Mouse (Mus musculus) megakaryocyte, embryonic 14.5 days (primary cell): ENCODE measurements at regions not wholly inside any gene's neighbourhood (a gene's known extent, or its start where the extent isn't known, plus 50 kb on each side); places are given as distances from the start of the nearest gene placed in this dataset.

Source experiments
- H3K27me3 ChIP-seq: replicated peaks from 2 replicates; pipeline ENCODE3; 2012; ENCODE audit warnings: inconsistent platforms
- H3K36me3 ChIP-seq: replicated peaks from 2 replicates; pipeline ENCODE3; 2012; ENCODE audit warnings: low read length, inconsistent platforms, mixed read lengths
- H3K4me1 ChIP-seq: 2 replicates; pipeline ENCODE4 v1.6.1; 2012; ENCODE audit warnings: inconsistent platforms
- H3K4me3 ChIP-seq: replicated peaks from 2 replicates; pipeline ENCODE3; 2012; ENCODE audit warnings: moderate library complexity, mild to moderate bottlenecking, inconsistent platforms
- H3K9me3 ChIP-seq: 2 replicates; pipeline ENCODE4 v1.6.1; 2012; ENCODE audit warnings: inconsistent platforms
- FLI1 ChIP-seq: IDR thresholded peaks from 2 replicates; pipeline ENCODE4 v1.6.1; 2012; ENCODE audit warnings: low read length, inconsistent platforms, mixed read lengths
- GATA1 ChIP-seq: IDR thresholded peaks from 3 replicates; pipeline ENCODE4 v1.6.1; 2012; ENCODE audit warnings: mixed read lengths, low read length, inconsistent platforms, borderline replicate concordance

- Histone ChIP-seq H3K27me3 (no peaks in the 10 kb centered on the region), H3K4me1 (peaks cover 12% of the 10 kb centered on the region), H3K4me3 (peak overlapping the region; percentile 42), H3K9me3 (peaks cover 13% of the 10 kb centered on the region), H3K36me3 (no peaks in the 10 kb centered on the region)
- TF ChIP-seq FLI1 (no peak), GATA1 (no peak)
Measured at GRCm38 (mm10) chr7:82971244-82971643, 104.1 kb downstream of the Mex3b start.

DNA sequence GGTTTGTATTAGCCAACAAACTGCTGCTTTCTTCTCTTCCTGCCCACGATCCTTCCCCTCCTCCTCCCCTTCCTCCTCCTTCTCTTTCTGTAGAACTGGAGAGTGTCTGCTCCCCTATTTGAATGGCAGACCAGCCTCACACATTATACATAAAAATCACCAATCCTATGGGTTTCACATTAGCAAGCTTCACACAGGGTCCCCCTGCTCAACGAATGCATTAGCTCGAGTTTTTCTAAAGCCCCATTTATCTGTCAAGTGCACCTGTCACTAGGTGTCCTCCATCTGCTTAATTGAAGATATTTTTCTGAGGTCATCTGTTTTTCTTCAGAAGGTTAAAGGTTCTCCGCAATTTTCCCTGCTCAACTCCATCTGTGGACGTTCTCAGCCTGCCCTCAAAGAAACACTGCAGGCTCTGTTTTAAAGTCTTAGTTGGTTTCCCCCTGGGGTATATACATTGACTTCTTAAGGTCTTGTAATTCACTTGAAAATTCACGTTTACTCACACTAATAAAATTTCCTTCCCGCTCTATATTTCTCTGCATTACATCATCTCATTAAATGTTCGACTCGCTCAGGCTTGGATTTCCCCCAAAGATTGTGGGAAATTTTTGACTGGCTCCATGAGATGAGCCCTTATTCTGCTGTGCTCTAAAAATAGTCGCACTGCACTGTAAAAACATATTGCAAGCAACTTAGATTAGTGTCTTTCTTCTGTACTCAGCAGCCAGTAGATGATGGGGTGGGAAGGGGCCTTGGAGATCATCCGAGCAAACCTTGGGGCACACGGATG, 105.3 kb downstream of the Mex3b start:
- H3K9me3 ChIP-seq: peaks cover 13% of the 10 kb centered on the region
- H3K4me1 ChIP-seq: peaks cover 12% of the 10 kb centered on the region
- H3K27me3 ChIP-seq: no peaks in the 10 kb centered on the region
- TF ChIP-seq FLI1: no peak
- TF ChIP-seq GATA1: no peak
- H3K4me3 ChIP-seq: no peak overlapping the region
- H3K36me3 ChIP-seq: no peaks in the 10 kb centered on the region

- Histone ChIP-seq H3K27me3 (no peaks in the 10 kb centered on the region), H3K36me3 (no peaks in the 10 kb centered on the region), H3K4me1 (peaks cover 7% of the 10 kb centered on the region; the same call in 1 of the 2 replicates), H3K4me3 (no peak overlapping the region), H3K9me3 (0 out of 2 replicates have a peak, but pooled peaks cover 3% of the 10 kb centered on the region)
- TF ChIP-seq GATA1 (no peak), FLI1 (no peak)
Measured at GRCm38 (mm10) chr7:82990708-82991107, 123.6 kb downstream of the Mex3b start.

GRCm38 (mm10) chr7:82993136-82993535, 126.0 kb downstream of the Mex3b start:
- TF ChIP-seq GATA1 (no peak), FLI1 (no peak)

DNA sequence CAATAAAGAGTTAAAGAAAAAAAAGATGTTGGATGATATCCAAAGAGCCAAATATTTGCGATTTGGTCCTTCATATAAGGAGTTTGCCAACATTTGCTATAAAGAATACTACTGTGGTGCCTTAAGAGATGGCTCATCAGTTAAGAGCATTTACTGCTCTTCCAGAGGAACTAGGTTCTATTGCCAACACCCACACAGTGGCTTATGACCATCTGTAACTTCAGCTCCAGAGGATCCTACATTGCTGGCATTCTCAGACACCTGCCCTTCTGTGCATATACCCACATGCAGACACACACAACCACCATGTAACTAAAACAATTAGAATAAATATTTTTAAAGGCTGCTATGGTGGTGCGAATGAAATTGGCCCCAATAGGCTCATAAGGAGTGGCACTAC, 131.7 kb downstream of the Mex3b start:
- Histone ChIP-seq H3K9me3 (peaks cover 23% of the 10 kb centered on the region), H3K4me1 (no peaks in the 10 kb centered on the region), H3K36me3 (no peaks in the 10 kb centered on the region), H3K4me3 (no peak overlapping the region), H3K27me3 (peaks cover 3% of the 10 kb centered on the region)
- TF ChIP-seq GATA1 (no peak), FLI1 (no peak)

More at GRCm38 (mm10) chr7:82993136-82993535, 126.0 kb downstream of the Mex3b start:
- no peak overlapping the region for H3K4me3 ChIP-seq
- H3K9me3 ChIP-seq: peaks cover 7% of the 10 kb centered on the region; the same call in 1 of the 2 replicates
- H3K27me3 ChIP-seq: peaks cover 2% of the 10 kb centered on the region
- no peaks in the 10 kb centered on the region for H3K36me3 ChIP-seq
- H3K4me1 ChIP-seq: peaks cover 7% of the 10 kb centered on the region; the same call in 1 of the 2 replicates

- Histone ChIP-seq H3K27me3 (peaks cover 5% of the 10 kb centered on the region), H3K4me3 (no peak overlapping the region), H3K4me1 (no peaks in the 10 kb centered on the region), H3K36me3 (no peaks in the 10 kb centered on the region), H3K9me3 (0 out of 2 replicates have a peak, but pooled peaks cover 3% of the 10 kb centered on the region)
- TF ChIP-seq GATA1 (no peak), FLI1 (no peak)
Measured at GRCm38 (mm10) chr7:83007540-83007939, 140.4 kb downstream of the Mex3b start.

DNA sequence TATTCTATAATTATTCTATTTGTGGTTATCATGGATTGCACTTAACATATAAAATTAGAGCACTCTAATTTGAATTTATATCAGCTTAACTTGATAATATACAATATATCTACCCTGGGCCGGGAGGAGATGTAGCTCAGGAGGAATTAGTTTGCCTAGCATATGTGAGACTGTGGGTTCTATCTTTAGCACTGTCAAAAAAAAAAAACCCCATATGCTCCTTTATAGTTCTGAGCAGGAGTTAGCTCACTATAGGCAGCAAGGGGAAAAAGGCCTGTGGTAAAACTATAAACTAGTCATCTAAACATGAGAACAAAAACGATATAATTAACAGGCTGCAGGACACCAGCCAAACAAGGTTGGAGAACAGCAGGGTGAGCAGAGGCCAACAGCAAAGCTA, 145.0 kb downstream of the Mex3b start:
- Histone ChIP-seq H3K36me3 (no peaks in the 10 kb centered on the region), H3K27me3 (peaks cover 2% of the 10 kb centered on the region), H3K4me3 (no peak overlapping the region), H3K4me1 (peaks cover 18% of the 10 kb centered on the region), H3K9me3 (no peaks in the 10 kb centered on the region)
- no peak for TF ChIP-seq FLI1
- TF ChIP-seq GATA1: no peak

DNA sequence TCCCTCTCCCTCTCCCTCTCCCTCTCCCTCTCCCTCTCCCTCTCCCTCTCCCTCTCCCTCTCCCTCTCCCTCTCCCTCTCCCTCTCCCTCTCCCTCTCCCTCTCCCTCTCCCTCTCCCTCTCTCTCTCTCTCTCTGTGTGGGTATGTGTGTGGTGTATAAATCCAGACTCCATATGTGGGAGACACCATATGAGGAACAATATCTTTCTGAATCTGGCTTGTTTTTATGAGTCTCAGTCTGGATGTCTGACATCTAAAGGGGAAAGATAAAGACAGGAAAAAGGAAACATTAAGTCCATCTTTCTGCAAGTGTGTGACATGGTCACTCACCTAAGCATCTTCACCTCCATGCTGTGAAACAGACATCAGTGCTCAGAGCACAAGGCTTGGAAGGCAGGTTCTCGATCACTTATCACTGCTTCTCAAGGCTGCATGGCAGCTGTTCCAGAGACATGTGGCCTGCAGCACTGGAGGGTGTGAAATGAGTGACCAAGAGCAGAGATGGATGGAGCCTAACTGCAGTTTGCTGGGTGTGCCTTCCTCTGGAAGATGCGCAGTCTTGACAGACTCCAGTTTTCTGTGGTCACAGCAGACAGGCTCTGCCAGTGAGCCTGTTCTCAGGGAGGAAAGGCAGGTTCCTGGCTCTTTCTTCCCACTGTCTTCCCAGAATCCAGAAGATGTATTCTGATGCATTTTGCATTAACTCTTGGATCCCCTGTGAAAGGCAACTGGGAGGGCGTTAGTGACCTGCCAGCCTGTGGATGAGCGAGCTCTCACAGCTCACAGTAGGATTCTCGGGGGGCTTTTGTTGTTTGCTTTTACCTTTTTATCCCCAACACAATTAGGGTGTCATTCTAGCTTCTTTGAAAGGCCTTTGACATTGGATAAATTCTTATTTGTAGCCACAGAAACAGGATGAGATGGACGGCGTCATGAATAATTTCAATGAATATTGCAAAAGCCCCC, 147.9 kb downstream of the Mex3b start:
- no peaks in the 10 kb centered on the region for H3K36me3 ChIP-seq
- H3K27me3 ChIP-seq: peaks cover 2% of the 10 kb centered on the region
- H3K9me3 ChIP-seq: no peaks in the 10 kb centered on the region
- TF ChIP-seq GATA1: no peak
- no peak for TF ChIP-seq FLI1
- H3K4me3 ChIP-seq: no peak overlapping the region
- H3K4me1 ChIP-seq: peaks cover 18% of the 10 kb centered on the region

DNA sequence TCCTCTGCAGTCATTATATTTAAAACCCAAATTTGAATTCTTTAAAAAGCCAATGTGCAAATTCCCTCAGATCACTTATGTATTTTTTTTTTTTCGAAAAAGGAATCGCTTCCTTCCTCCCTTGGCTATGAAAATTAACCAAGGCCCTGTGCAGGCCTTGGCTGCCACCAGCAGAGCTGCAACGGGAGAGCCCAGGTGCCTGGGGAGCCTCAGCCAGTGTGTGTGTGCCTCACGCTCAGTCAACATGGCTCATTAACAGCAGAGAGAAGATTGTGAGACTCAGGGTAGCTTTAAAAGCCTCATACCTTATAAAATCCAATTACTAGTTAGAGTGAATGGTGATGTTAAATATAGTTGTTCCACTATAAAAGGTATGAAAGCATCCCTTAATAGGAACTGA, 148.6 kb downstream of the Mex3b start:
- no peak for TF ChIP-seq FLI1
- no peak for TF ChIP-seq GATA1
- Histone ChIP-seq H3K4me3 (no peak overlapping the region), H3K9me3 (no peaks in the 10 kb centered on the region), H3K36me3 (no peaks in the 10 kb centered on the region), H3K4me1 (peaks cover 18% of the 10 kb centered on the region), H3K27me3 (peaks cover 2% of the 10 kb centered on the region)

GRCm38 (mm10) chr7:83016566-83016965, 149.4 kb downstream of the Mex3b start:
- Histone ChIP-seq H3K4me1 (peaks cover 18% of the 10 kb centered on the region), H3K9me3 (no peaks in the 10 kb centered on the region), H3K36me3 (no peaks in the 10 kb centered on the region), H3K27me3 (peaks cover 2% of the 10 kb centered on the region), H3K4me3 (no peak overlapping the region)
- no peak for TF ChIP-seq FLI1
- no peak for TF ChIP-seq GATA1

DNA sequence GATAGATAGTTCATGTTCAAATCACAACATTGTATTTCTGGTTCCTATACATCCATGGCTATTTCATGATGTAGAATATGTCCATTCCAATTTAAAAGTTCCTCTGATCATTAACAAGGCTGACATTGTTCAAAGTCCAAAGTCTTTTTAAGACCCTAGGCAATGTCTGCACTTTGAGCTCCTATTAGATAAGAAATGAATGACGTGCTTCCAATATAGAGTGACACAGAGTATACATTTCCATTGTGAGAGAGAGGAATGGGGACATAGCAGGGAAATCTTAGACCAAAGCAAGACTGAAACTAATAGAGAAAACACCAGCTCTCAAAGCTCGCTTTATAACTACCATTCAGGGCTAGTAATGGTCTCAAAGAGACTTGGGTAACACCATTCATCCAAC, 153.5 kb downstream of the Mex3b start:
- H3K4me3 ChIP-seq: no peak overlapping the region
- no peaks in the 10 kb centered on the region for H3K36me3 ChIP-seq
- peaks cover 18% of the 10 kb centered on the region for H3K4me1 ChIP-seq
- H3K9me3 ChIP-seq: no peaks in the 10 kb centered on the region
- no peaks in the 10 kb centered on the region for H3K27me3 ChIP-seq
- TF ChIP-seq FLI1 (no peak), GATA1 (no peak)
